Mouse (Mus musculus): ENCODE results near the gene Polr3gl.

DNA sequence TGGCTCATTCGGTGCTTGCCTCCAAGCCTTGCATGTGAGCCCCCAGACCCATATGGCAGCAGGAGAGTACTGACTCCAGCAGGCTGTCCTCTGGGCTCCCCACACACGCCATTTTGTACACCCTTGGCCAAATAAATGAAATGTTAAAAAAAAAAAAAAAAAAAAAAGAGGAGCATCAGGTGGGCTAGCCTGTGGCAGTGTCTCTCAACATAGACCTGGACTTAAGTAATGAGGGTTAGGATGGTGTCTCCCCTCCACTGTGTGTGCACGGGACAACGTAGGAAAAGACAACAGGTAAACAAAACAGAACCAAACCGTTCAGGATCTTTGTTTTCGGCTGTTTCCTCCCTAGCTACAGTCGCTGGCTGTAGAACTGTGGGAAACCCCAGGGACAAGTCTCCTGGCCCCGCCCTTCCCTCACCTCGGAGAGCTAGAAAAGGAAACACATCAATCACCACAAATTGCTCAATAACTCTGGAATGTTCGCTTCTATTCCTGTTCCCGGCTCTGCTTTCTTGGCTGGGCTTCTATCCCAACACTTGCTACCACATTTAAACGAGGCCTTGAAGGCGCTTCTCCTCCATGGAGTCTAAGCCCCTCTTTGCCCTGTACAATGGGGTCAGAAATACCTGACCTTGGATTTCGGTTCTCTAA is 17.8 kb downstream of the Polr3gl start:
- TF ChIP-seq CTCF (IDR thresholded peaks at IDR 0.05; ENCODE audit: control insufficient read depth, insufficient read depth, insufficient read length) (no peak), MAX (IDR thresholded peaks at IDR 0.05) (no peak), USF1 (IDR thresholded peaks at IDR 0.05; ENCODE audit: low read depth) (no peak), FOSL1 (IDR thresholded peaks at IDR 0.05; ENCODE audit: insufficient read depth, low read length, poor library complexity, severe bottlenecking) (no peak)
